In the genomic region with DNA sequence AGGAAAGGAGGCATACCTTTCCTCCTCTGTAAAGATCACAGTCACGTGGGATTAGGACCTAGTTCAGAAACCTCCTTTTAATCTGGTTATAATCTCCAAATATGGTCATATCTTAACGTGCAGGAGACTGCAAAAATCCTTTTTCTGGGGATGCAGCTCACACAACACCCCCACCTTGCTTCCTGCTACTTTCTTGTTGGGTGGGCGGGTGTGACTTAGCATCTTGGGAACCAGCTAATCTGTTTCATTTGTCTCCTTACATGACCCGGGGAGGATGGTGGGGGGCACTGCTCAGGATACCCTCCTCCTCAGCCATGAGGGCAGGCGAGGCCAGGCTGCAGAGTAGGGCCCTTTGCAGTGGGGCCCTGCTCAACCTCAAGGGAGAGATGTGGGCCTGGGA, we compare ENCODE assay signal across 16 mouse cellular contexts. TPM values are rescaled to one million over a fixed set of nuclear protein-coding genes. Genes with fewer than 3 reads are reported as not detected.
DNase-seq lines count a peak whose midpoint lies in the region; ATAC-seq and TF ChIP-seq lines count a peak whose summit lies in the region.
"Had no signal": no experiment of that assay in that cellular context is flagged by ENCODE, and none has a peak within 500 bp of the region (broad histone marks: within the 10 kb centered on the region; RNA-seq: fewer than 3 reads in every experiment).

No protein-coding gene starts in this region.

- H3K4me1 ChIP-seq in heart, embryonic 11.5 days (ENCODE audit: control insufficient read depth, insufficient read depth, low read length): peaks cover 24% of the 10 kb centered on the region; the same call in 1 of the 2 replicates
- no peaks in the 10 kb centered on the region for H3K4me1 ChIP-seq in heart, adult 2 months (ENCODE audit: control insufficient read depth, insufficient read depth, low read length)
- peaks cover 3 to 34% of the 10 kb centered on the region in 2 experiments for H3K4me1 ChIP-seq in MEL (ENCODE audit: control insufficient read depth in 1 of 2, insufficient read depth in 2 of 2, low read length in 2 of 2)
- H3K4me1 ChIP-seq in midbrain, embryonic 10.5 days: peaks cover 15% of the 10 kb centered on the region
- H3K4me1 ChIP-seq: embryonic facial prominence, embryonic 12.5 days; stomach, embryonic 15.5 days had no signal

- H3K4me2 ChIP-seq in heart, embryonic 11.5 days: no peak overlapping the region
- H3K4me2 ChIP-seq: embryonic facial prominence, embryonic 12.5 days; liver, embryonic 12.5 days; stomach, embryonic 15.5 days had no signal

- ATAC-seq in heart, embryonic 11.5 days (replicated peaks; ENCODE audit: insufficient number of reproducible peaks, low FRiP score, low TSS enrichment): no peak
- ATAC-seq: liver, embryonic 12.5 days had no signal

- no peaks in the 10 kb centered on the region for H3K36me3 ChIP-seq in heart, embryonic 11.5 days (ENCODE audit: control insufficient read depth, insufficient read depth, low read length)
- H3K36me3 ChIP-seq in heart, adult 2 months (ENCODE audit: control insufficient read depth, insufficient read depth, low read length): no peaks in the 10 kb centered on the region
- peaks cover 0 to 18% of the 10 kb centered on the region in 2 experiments; a peak in 2 of 4 replicates for H3K36me3 ChIP-seq in MEL (ENCODE audit: control insufficient read depth in 1 of 2, insufficient read depth in 2 of 2, low read length in 2 of 2)
- peaks cover 5% of the 10 kb centered on the region; the same call in 1 of the 2 replicates for H3K36me3 ChIP-seq in midbrain, embryonic 10.5 days
- H3K36me3 ChIP-seq: embryonic facial prominence, embryonic 12.5 days; liver, embryonic 12.5 days; stomach, embryonic 15.5 days had no signal

- TF ChIP-seq EP300 in heart, adult 2 months (IDR thresholded peaks at IDR 0.05; ENCODE audit: insufficient read depth, low read depth, low read length): no peak
- TF ChIP-seq EP300 in MEL (IDR thresholded peaks at IDR 0.05; ENCODE audit: low read depth in 1 of 2, low read length in 2 of 2): no peak

- H3K4me3 ChIP-seq in heart, embryonic 11.5 days (ENCODE audit: low read depth, low read length): no peak overlapping the region
- no peak overlapping the region for H3K4me3 ChIP-seq in heart, adult 2 months
- no peak overlapping the region for H3K4me3 ChIP-seq in MEL (ENCODE audit: control insufficient read depth in 1 of 2, insufficient read depth in 1 of 2, low read depth in 2 of 2, low read length in 2 of 2)
- no peak overlapping the region for H3K4me3 ChIP-seq in midbrain, embryonic 10.5 days
- H3K4me3 ChIP-seq: embryonic facial prominence, embryonic 12.5 days; gastrocnemius, adult 2 months; liver, embryonic 12.5 days; stomach, embryonic 15.5 days had no signal

- no peak overlapping the region for H3K27ac ChIP-seq in heart, embryonic 11.5 days (ENCODE audit: low read depth, low read length)
- no peak overlapping the region for H3K27ac ChIP-seq in heart, adult 2 months
- H3K27ac ChIP-seq in MEL (ENCODE audit: control insufficient read depth, low read depth, low read length): no peak overlapping the region
- H3K27ac ChIP-seq in midbrain, embryonic 10.5 days (replicated peaks): no peak overlapping the region
- H3K27ac ChIP-seq: embryonic facial prominence, embryonic 12.5 days; gastrocnemius, adult 2 months; stomach, embryonic 15.5 days had no signal

- H3K9ac ChIP-seq in heart, embryonic 11.5 days (ENCODE audit: low read depth, low read length): 0 out of 2 replicates have a peak overlapping the region, but pooled peaks have one; percentile 7
- H3K9ac ChIP-seq in heart, adult 2 months (ENCODE audit: low read depth, low read length): no peak overlapping the region
- no peak overlapping the region for H3K9ac ChIP-seq in MEL (ENCODE audit: control insufficient read depth, low read depth, low read length, poor library complexity, severe bottlenecking)
- H3K9ac ChIP-seq: embryonic facial prominence, embryonic 12.5 days; stomach, embryonic 15.5 days had no signal

- TF ChIP-seq RAD21 in MEL (IDR thresholded peaks at IDR 0.05; ENCODE audit: low read depth, low read length): no peak

- no peak for TF ChIP-seq CTCF in heart, adult 2 months (IDR thresholded peaks at IDR 0.05)
- TF ChIP-seq CTCF in MEL (IDR thresholded peaks at IDR 0.05 in 2 of 3, conservative IDR thresholded peaks at IDR 0.05 in 1 of 3; ENCODE audit: control insufficient read depth in 1 of 3, insufficient read depth in 1 of 3, low read depth in 2 of 3, low read length in 3 of 3, poor library complexity in 1 of 3, severe bottlenecking in 1 of 3): no peak

- H3K27me3 ChIP-seq in heart, embryonic 11.5 days (ENCODE audit: control insufficient read depth, insufficient read depth, low read length): no peaks in the 10 kb centered on the region
- H3K27me3 ChIP-seq in heart, adult 2 months (ENCODE audit: control insufficient read depth, insufficient read depth, low read length): no peaks in the 10 kb centered on the region
- H3K27me3 ChIP-seq in MEL (ENCODE audit: control insufficient read depth in 1 of 2, insufficient read depth in 2 of 2, low read length in 2 of 2): no peaks in the 10 kb centered on the region
- H3K27me3 ChIP-seq in midbrain, embryonic 10.5 days (ENCODE audit: low read depth, poor library complexity, severe bottlenecking): no peaks in the 10 kb centered on the region
- H3K27me3 ChIP-seq: embryonic facial prominence, embryonic 12.5 days; liver, embryonic 12.5 days; stomach, embryonic 15.5 days had no signal

- H3K79me2 ChIP-seq in heart, adult 2 months (replicated peaks; ENCODE audit: control insufficient read depth, insufficient read depth, low read length): no peaks in the 10 kb centered on the region
- no peaks in the 10 kb centered on the region for H3K79me2 ChIP-seq in MEL (ENCODE audit: control insufficient read depth, insufficient read depth, low read length, poor library complexity)

- WGBS in heart, embryonic 11.5 days (ENCODE audit: insufficient replicate concordance): 69% methylated on average over 5 of the region's 5 CpGs
- 74% methylated on average over 5 of the region's 5 CpGs for WGBS in heart, adult 2 months
- 76% methylated on average over 5 of the region's 5 CpGs for WGBS in midbrain, embryonic 10.5 days

- intact Hi-C loops in heart, adult 2 months (cut with DNase I): no loop called here

- DNase-seq in heart, adult 2 months: no peak
- no peak for DNase-seq in MEL (ENCODE audit: low read depth, low spot score)
- DNase-seq in frontal cortex, postnatal 14 days (ENCODE audit: low spot score in 2 of 2): peak; percentile 42 to 58
- DNase-seq in right cerebral cortex, adult 2 months (ENCODE audit: low spot score in 2 of 2): peak; percentile 71 to 74
- no peak for DNase-seq in kidney, adult 18-20 months
- no peak for DNase-seq in midbrain, embryonic 10.5 days (ENCODE audit: low spot score)
- DNase-seq: cerebellum, adult 11 months; cerebellum, postnatal 36 days; gastrocnemius, adult 2 months; kidney, adult 11 months; kidney, postnatal 25 days; lung, postnatal 10 days had no signal

- no peaks in the 10 kb centered on the region for H3K9me3 ChIP-seq in heart, embryonic 11.5 days (replicated peaks; ENCODE audit: control insufficient read depth, low read length)
- H3K9me3 ChIP-seq in MEL (replicated peaks; ENCODE audit: insufficient read depth, low read length): no peaks in the 10 kb centered on the region
- no peaks in the 10 kb centered on the region for H3K9me3 ChIP-seq in midbrain, embryonic 10.5 days (replicated peaks)
- H3K9me3 ChIP-seq: embryonic facial prominence, embryonic 12.5 days; liver, embryonic 12.5 days; stomach, embryonic 15.5 days had no signal

- no peak for TF ChIP-seq POLR2A in heart, adult 2 months (IDR thresholded peaks at IDR 0.05; ENCODE audit: insufficient read depth, low read depth, low read length)
- no peak for TF ChIP-seq POLR2A in MEL (IDR thresholded peaks at IDR 0.05; ENCODE audit: control insufficient read depth in 1 of 2, insufficient read depth in 1 of 2, low read depth in 1 of 2, low read length in 2 of 2, poor library complexity in 1 of 2)

TF ChIP-seq in MEL, 35 proteins besides CTCF, POLR2A, EP300 and RAD21:
- TF ChIP-seq USF1 (IDR thresholded peaks at IDR 0.05; ENCODE audit: low read depth, low read length) (0 out of 2 replicates have a peak, but pooled peaks have one; percentile 30), TBP (IDR thresholded peaks at IDR 0.05; ENCODE audit: low read depth, low read length) (no peak)

RNA-seq across cellular contexts. Expression of gene Clk3, which starts 9.4 kb away (rescaled TPM):
- 64.2 and 73.5 TPM in 2 replicates for polyA plus RNA-seq in heart, embryonic 11.5 days (2014; fragmentation: Nextera tagmentation; extraction: Ambion mirVana)
- 10 to 100 TPM; 27.6 to 33.8 TPM for total RNA-seq in heart, adult 2 months (2021)
- polyA plus RNA-seq in heart, adult 2 months (2012; rRNA removed): 61.7 and 124 TPM in 2 replicates
- total RNA-seq in MEL (2012; rRNA removed): 28.8 and 31.2 TPM in 2 replicates
- polyA plus RNA-seq in MEL (2012; ENCODE audit: insufficient read depth in 1 of 2, insufficient read length in 2 of 2, low read depth in 1 of 2, low replicate concordance in 2 of 2, missing spikeins in 1 of 2): 10 to 100 TPM in 1 of 2 experiments, not detected in 1; 65.6 TPM
- polyA plus RNA-seq in midbrain, embryonic 10.5 days (2016; fragmentation: Nextera tagmentation; extraction: Ambion mirVana): 100 and 106 TPM in 2 replicates

Comparison
In these comparisons a context has a peak if more than half of its experiments do, and no peak if none do; other contexts are left out.
1. DNase-seq: peak in frontal cortex, postnatal 14 days (2 of 2) and right cerebral cortex, adult 2 months (2 of 2); none in heart, adult 2 months (0 of 2), MEL (single experiment), kidney, adult 18-20 months (single experiment) and midbrain, embryonic 10.5 days (single experiment).